Mouse (Mus musculus) kidney, adult 18-20 months (tissue): Measurements from ENCODE around the gene Chst8.

Experiments used
- DNase-seq: peaks from one replicate; pipeline ENCODE4 v3.0.0; 2021

The Chst8 gene

GRCm38 (mm10) chr7:34812531-34813111 is at the start of gene Chst8:
Chst8 (minus strand) TSS chr7:34812711.
- peak; percentile 88 for DNase-seq

DNA sequence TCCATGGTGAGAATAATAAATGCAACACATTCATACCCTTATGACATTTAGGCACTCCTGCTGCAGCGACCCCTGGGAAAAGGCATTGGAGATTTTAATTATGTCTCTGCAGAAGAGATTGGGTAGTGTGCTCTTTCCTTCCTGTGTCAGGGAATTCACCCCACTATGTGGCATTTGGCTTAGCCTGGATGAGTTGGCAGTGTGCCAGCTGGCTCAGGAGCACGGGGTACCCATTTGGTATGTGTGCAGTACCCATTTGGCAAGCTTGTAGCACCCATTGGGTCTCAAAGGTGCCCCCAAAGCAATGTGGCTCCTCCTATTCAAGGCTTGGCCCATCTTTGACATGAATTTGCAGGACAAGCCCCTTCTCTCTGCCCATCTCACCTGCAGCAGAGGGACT is 45.8 kb upstream of the Chst8 start:
- no peak for DNase-seq

DNA sequence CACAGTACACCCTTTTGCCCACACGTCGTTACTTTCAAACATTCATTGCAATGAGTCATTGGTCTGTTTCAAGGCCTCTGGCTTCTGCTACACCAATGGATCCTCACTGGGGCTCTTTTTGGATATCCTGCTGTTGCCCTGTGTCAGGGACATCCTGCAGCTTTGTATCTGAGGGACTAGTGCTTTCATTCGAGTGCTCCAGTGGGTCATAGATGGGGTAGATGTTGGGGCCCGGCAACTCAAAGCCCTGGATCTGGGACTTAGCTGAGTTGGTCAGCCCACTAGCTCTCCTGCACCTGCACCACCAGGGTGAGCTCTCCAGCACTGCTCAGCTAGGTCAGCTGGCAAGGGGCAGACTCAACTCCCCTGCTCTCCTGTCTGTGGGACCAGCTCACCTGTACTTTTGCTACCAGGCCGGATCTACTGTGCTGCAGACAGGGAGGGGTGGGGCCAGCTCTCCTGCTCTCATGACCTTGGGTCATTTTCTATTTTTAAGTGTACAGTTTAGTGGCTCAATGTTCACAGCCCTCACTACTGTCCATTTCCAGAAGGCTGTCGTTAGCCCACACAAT is 42.4 kb upstream of the Chst8 start:
- no peak for DNase-seq

DNA sequence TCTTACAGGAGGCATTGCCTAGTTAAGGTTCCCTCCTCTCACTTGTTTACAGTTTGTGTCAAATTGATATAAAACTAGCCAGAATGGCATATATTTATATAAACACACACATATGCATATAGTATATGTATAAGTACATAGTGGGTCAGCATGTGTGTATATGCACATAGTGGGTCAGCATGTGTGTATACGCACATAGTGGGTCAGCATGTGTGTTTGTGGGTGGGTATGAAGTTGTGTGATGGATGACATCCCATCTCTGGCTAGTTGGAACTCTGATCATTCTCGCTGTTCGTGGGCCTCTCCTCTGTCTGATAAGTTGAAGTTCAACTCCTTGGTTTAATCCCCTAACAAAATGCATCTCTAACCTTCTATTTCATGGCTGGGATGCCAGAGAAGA is 40.9 kb upstream of the Chst8 start:
- DNase-seq = no peak

GRCm38 (mm10) chr7:34849660-34850059 is 37.1 kb upstream of the Chst8 start:
- peak; percentile 32 for DNase-seq

DNA sequence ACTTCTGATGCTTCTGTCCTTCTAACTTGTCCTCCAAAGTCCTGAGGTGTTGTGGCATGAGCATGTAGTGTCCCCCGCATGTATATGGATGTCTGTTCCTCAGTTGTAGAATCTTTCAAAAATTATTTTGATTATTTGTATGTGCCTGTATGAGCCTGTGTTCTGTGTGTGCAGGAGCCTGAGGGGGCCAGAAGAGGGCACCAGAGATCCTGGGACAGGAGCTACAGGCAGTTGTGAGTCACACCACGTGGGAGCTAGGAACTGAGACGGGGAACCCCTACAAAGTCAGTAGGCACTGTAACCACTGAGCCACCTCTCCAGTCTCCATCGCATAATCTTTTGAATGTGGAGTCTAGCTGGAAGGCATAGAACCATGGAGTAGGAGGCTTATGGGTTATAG is 36.3 kb upstream of the Chst8 start:
- DNase-seq = no peak

DNA sequence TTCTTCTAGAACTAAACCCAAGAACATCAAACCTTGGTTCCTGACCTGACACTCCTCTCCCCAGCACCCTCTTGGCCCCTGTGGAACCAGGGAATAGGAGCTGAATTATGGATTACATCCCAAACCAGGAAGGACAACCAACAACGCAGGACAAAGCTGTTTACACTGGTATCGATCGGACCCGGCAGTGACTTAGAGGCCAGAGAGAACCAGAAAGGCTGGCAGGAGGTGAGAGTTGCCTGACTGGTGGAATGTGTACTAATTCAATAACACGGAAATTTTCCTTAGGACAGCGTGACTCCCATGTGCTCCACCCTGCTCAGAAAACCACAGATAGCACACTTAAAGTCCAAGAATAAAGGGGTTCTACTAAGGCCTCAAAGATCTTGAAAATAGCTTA is 35.4 kb upstream of the Chst8 start:
- no peak for DNase-seq

DNA sequence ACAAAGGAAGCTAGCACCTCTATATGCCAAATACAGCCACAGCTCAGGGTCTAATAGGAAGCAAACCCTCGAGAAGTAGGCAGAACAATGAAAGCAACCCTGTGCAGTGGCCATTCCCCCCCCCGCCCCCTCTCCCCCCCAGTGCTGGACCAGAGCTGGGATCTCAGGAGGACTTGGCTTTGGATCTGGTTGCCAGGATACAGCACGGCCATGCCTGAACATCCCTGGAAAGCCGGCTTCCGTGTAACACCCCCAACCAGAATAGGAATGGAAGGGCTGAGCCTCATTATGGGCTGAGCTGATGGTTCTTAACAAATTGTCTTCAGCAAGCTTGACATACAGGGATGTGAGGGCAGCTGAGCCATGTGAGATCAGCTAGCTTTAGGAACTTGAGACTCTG is 34.9 kb upstream of the Chst8 start:
- DNase-seq = no peak

GRCm38 (mm10) chr7:34838749-34839148 is 26.2 kb upstream of the Chst8 start:
- no peak for DNase-seq

DNA sequence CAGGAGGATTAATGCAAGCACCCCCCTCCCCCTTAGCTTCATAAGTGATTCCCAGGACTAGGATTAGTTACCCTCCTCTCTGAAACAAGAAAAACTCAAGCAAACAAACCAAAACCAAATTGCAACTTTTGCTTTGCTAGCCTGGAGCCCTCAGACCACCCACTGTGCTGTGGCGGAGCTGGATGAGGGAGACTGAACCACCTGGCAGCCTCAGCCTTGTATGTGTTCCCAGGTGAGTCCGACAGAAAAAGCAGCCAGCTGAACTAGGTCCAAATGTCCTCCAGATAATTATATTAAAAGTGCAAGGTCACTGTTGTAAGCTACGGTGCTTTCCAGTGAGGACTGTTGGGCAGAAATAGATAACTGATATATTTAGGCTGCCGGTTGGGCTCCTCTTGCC is 25.7 kb upstream of the Chst8 start:
- no peak for DNase-seq

- peak; percentile 21 for DNase-seq
Observed at GRCm38 (mm10) chr7:34826255-34826909, 13.9 kb upstream of the Chst8 start.

- no peak for DNase-seq
Observed at GRCm38 (mm10) chr7:34821587-34821986, 9.1 kb upstream of the Chst8 start.

- DNase-seq = no peak
Observed at GRCm38 (mm10) chr7:34820554-34820953, 8.0 kb upstream of the Chst8 start.

- DNase-seq = no peak
Observed at GRCm38 (mm10) chr7:34819796-34820195, 7.3 kb upstream of the Chst8 start.

DNA sequence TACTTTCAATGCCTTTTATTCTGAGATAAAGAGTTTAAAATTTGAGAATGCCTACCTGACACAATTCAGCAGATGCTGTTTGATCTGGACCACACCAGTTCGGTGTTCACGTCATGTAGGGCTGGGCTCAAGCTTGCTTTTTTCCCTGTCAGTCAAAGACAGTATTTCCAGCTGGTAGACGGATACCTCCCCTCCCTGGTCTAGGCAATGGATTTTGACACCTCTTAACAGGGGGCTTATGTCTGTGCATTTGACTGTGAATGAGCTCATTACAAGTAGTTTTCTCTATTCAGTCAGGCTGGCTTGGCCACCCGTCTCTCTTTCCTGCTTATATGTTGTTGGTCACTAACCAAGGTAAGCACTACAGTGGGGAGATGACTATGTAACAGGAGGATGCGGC is 6.1 kb upstream of the Chst8 start:
- no peak for DNase-seq

DNA sequence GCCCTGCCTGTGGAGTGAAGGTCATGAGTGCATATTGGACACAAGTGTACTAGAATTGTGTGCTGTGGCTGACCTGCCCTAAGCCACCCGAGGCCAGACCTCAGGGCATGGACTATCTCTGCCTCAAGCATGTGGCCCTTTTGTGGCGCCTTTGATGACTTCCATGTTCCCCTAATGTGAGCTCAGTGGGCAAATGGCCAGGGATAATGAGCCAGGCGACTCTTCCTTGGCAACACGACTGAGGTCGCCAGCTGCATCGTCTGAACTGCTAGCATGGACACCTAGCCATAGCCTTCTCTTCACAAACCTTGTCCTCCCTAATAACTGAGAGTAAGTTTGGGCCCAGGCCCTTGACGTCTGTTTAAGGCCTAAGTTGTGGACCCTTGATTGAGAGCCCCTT is 4.5 kb upstream of the Chst8 start:
- DNase-seq = no peak

- no peak for DNase-seq
Observed at GRCm38 (mm10) chr7:34814801-34815200, 2.3 kb upstream of the Chst8 start.

GRCm38 (mm10) chr7:34811531-34812526 is 682 bp downstream of the Chst8 start:
- peak; percentile 24 for DNase-seq

DNA sequence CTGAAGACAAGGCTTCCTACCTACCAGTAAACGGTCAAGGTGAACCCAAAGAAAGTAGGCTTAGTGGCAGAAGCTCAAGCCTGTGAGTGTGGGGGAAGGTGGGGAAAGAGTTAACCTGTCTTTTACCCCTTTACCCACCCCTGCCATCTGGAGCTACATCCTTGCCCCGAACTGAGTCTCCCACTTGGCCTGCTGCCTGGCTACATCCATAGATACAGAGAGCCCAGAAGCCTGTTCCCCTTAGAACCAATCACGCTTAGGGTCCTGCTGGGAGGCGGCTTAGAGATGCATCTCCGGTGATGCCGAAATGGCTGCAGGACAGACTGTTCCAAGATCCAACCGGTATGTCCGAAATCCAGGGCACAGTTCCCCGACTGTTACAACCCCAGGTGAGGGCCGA is 1.5 kb downstream of the Chst8 start:
- no peak for DNase-seq

- DNase-seq = peak; percentile 57
Observed at GRCm38 (mm10) chr7:34806307-34806706, 6.2 kb downstream of the Chst8 start.

GRCm38 (mm10) chr7:34805691-34806205 is 6.8 kb downstream of the Chst8 start:
- DNase-seq = no peak

DNA sequence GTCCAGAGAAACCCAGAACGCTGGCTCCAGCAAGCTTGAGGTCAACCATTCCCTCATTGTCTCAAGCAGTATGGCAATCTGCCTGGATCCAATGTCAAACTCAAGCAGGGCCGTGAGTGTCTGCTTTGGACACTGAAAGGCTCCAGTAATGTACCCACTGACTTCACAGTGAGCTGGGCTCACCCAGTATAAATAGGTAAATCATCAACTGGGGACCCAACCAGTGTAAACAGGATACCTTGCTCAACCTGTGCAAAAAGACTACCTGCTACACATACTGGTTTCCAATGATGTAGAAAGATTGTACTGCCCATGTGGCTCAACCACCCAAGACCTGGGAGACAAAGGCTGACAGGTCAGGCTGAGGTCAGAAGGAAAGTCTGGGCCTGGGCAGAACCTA is 7.5 kb downstream of the Chst8 start:
- DNase-seq = peak; percentile 12

GRCm38 (mm10) chr7:34799950-34800511 is 12.5 kb downstream of the Chst8 start:
- DNase-seq = no peak
